Mouse (Mus musculus): ENCODE measurements around the gene Rab28. TPM values are rescaled to one million over a fixed set of nuclear protein-coding genes. Genes with fewer than 3 reads are reported as not detected.

Gene Rab28
- polyA plus RNA-seq (2017; shearing (Covaris generic)) = 10 to 100 TPM; 32.6 TPM

DNA sequence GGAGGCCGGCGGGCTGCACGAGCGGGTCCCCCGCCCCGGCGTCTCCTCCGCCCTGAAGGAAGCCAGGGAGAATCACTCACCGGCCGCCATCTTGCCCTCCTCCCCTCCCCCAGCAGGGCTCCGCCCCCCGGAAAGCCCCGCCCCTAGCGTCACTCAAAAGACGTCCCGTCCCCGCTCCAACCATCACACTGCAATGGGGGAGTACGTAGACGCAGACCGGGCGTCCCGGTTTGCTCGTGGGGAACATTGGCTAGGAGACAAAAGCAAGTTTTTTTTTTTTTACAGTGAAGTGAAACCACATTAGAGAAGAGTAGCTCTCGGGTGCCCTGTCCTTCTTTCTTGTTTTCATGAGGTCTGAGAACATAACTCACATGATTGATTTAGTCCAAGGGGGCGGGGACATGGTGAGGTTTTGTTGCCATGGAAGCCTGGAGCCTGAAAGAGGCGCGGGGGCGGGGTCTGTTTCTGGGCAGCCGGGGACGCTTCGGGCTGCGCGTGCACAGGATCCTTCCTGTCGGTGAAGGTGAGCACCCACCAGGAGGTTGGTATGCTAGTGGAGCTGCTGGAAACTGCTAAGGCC is at the start of gene Rab28:
Gene Rab28 (minus strand): TSS at position 107 of the 580 bp plus-strand sequence.

Other genes starting within 250 kb of the Rab28 start
- gene Nkx3-2, start 56.3 kb upstream of the Rab28 start, polyA plus RNA-seq (2017; shearing (Covaris generic)) = not detected
- 10 to 100 TPM; 55.3 to 69.4 TPM for gene Bod1l, start 136.2 kb upstream of the Rab28 start, polyA plus RNA-seq (2017; shearing (Covaris generic))